Mouse (Mus musculus) thymus, postnatal 0 days (tissue): Measurements from ENCODE around the gene Olfr56. TPM values are rescaled to one million over a fixed set of nuclear protein-coding genes. Genes with fewer than 3 reads are reported as not detected.
A peak's percentile ranks its signal among the peaks of the same experiment; 100 is the strongest.

Experiments used
- DNase-seq: peaks from one replicate; pipeline ENCODE4 v3.0.0-alpha.2; 2015; ENCODE audit warnings: low spot score
- polyA plus RNA-seq: library from polyadenylated mRNA; unstranded; fragments of >200 nt; fragmentation: Nextera tagmentation; extraction: Ambion mirVana; gene quantifications from 2 replicates; pipeline ENCODE4 v1.2.1, GENCODE M21; 2015

Gene Olfr56
- polyA plus RNA-seq, 1 experiment from 2014 or later, result 0.25 TPM

GRCm38 (mm10) chr11:49091171-49091570, 112.5 kb downstream of the Olfr56 start:
- DNase-seq, result no peak

- peak; percentile 10 for DNase-seq
Observed at GRCm38 (mm10) chr11:49092053-49092586, 113.4 kb downstream of the Olfr56 start.

- DNase-seq, result peak; percentile 47
Observed at GRCm38 (mm10) chr11:49092786-49093185, 114.1 kb downstream of the Olfr56 start.

GRCm38 (mm10) chr11:49093861-49094660, 115.4 kb downstream of the Olfr56 start:
- peak; percentile 79 for DNase-seq

- no peak for DNase-seq
Observed at GRCm38 (mm10) chr11:49095367-49095766, 116.7 kb downstream of the Olfr56 start.

- DNase-seq, result peak; percentile 54
Observed at GRCm38 (mm10) chr11:49100409-49100808, 121.7 kb downstream of the Olfr56 start.

- peak; percentile 69 for DNase-seq
Observed at GRCm38 (mm10) chr11:49101500-49101899, 122.8 kb downstream of the Olfr56 start.

- peak; percentile 89 for DNase-seq
Observed at GRCm38 (mm10) chr11:49103047-49103693, 124.5 kb downstream of the Olfr56 start.

GRCm38 (mm10) chr11:49105752-49106151, 127.1 kb downstream of the Olfr56 start:
- DNase-seq, result no peak

GRCm38 (mm10) chr11:49107650-49108537, 129.2 kb downstream of the Olfr56 start:
- DNase-seq, result no peak

GRCm38 (mm10) chr11:49108833-49109232, 130.1 kb downstream of the Olfr56 start:
- DNase-seq, result peak; percentile 62

GRCm38 (mm10) chr11:49111000-49111399, 132.3 kb downstream of the Olfr56 start:
- no peak for DNase-seq

GRCm38 (mm10) chr11:49112624-49113219, 134.0 kb downstream of the Olfr56 start:
- no peak for DNase-seq

GRCm38 (mm10) chr11:49114158-49114557, 135.5 kb downstream of the Olfr56 start:
- no peak for DNase-seq

GRCm38 (mm10) chr11:49114774-49115173, 136.1 kb downstream of the Olfr56 start, which contains the start of gene Olfr1396:
Olfr1396 (minus strand) TSS chr11:49114874.
- DNase-seq, result no peak

GRCm38 (mm10) chr11:49119635-49120034, 140.9 kb downstream of the Olfr56 start:
- no peak for DNase-seq

- no peak for DNase-seq
Observed at GRCm38 (mm10) chr11:49124169-49124568, 145.5 kb downstream of the Olfr56 start.

GRCm38 (mm10) chr11:49141974-49142373, 163.3 kb downstream of the Olfr56 start, which contains the start of gene Olfr1395:
Olfr1395 (plus strand) TSS chr11:49142274.
- DNase-seq, result no peak

GRCm38 (mm10) chr11:49154077-49154476, 175.4 kb downstream of the Olfr56 start, which contains the start of gene Olfr1394:
Olfr1394 (plus strand) TSS chr11:49154377.
- no peak for DNase-seq
